Mouse (Mus musculus) embryo, embryonic 10.5 days (tissue): ENCODE results near the gene Dnah3.
A peak's percentile ranks its signal among the peaks of the same experiment; 100 is the strongest.

ENCODE experiments used
- DNase-seq: peaks from one replicate; pipeline ENCODE4 v3.0.0-alpha.2; 2015; ENCODE audit warnings: low spot score

Gene Dnah3

DNA sequence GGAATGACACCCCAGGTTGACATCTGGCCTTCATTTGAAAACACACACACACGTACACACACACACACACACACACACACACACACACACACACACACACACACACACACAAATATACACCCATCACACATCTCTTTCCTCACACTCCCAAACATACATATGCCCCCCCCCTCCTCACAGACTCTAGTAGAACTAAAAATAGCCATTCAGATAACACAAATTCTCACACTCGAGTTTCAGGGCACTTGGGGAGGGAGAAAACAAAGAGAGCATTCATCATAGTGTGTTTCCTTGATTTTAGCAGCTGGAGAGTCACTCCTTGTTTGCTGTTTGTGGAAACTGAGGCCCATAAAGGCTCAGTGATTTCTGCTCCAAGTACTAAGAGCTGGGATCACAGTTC lies 41.1 kb downstream of the Dnah3 start:
- no peak for DNase-seq

DNA sequence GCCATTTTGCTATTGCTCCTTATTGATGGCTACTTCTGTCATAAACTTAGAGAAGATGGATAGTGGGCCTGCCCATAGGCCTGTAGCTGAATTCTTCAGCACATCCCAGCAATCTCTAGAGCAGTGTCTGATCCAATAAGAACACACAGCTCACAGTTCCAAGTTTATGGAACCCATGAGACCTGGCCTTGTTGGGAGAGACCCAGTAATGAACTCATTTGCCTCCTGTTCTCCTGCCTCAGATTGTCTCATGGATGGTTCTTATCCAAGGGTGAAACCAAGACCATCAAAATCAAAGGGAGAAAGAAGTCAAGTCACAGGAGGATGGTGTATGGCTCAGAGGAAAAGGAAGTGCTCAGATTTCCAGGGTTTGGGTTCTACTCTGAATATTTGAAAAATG lies 44.6 kb downstream of the Dnah3 start:
- no peak for DNase-seq

DNA sequence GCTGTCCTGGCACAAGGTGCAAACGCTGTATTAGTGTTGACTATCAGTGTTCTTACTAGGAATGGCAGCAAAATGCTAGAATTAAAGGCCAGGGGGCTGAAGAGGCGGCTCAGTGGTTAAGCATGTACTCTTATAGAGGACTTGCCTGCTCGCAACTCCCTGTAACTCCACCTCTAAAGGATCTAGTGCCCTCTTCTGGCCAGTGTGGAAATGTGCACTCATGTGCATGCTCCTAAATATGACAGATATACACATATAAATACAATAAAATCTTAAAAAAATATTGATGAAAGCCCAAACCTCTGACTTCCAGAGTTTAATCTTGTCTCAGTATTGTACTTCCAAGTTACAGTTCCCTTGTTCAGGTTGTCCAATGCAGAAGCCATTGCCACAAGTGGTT lies 51.1 kb downstream of the Dnah3 start:
- no peak for DNase-seq

DNA sequence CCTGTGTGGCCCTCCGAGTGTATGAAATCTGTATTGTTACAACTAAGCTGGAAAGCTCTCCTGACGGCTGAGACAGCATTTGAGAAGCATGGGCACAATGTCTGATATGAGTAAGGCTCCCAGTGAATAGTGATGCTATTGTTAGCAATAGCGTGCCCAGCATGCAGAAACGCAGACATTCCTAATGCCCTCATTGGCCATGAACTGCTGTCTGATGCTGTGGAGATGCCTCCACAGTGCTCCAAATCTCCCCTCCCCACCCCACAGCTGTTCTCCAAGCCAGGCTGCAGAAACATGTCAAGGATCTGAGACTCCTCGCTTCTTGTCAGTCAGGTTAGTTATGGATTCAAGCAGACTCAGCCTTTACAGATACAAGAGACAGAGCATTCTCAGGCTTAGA lies 58.7 kb downstream of the Dnah3 start:
- DNase-seq: no peak

DNA sequence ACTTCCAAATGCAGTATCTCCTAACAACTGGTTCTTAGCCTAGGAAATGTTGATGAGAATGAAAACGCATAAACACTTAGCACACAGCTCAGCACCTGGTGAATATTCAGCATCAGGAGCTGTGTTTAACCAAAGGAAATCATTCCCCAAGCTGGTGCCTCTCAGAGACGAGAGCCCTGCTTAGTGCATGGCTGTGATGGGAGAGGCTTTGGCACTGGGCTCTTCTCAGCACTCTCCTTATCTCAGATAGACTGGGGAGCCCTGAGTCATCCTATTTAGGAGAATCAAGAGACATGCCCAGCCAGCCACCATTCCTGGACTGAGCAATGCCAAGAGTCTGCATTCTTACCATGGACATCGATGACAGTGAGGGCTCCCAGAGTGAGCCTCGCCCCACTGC lies 60.1 kb downstream of the Dnah3 start:
- no peak for DNase-seq

DNA sequence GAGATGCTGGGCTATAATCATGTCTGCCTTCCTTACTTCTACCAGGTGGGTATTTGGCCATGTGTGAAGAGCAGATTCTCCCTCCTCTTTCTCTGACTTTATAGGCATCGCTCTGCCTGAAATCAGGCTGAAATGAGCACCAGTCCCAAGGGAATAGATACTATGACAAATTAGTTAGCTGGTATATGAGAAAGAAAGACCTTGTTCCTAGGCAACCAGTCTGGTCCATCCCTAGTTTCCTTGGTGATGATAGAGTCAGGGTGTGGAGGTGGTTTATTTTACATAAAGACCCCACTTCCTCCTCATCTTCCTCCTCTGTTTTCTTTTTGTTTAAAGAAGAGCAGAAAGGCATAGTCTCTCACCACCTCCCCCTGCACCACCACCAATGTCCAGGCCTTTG lies 60.5 kb downstream of the Dnah3 start:
- DNase-seq: no peak

DNA sequence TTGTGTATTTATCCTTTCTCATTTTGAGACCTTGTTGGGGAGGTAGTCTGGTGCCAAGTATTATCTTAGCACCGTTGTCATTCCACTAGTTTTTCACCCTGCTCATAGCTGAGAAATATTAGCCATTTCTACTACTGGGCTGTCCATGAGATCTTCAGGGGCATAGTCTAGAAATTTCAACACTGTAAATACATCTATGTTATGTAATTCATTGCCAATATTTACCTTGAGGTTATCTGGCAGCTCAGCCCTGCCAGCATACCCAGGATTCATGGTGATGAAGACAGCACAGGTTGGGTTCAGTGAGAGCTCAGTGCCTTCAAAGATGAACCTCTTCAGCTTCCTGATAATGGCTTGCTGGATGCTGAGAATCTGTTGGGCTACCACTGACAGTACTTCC lies 66.4 kb downstream of the Dnah3 start:
- no peak for DNase-seq

DNA sequence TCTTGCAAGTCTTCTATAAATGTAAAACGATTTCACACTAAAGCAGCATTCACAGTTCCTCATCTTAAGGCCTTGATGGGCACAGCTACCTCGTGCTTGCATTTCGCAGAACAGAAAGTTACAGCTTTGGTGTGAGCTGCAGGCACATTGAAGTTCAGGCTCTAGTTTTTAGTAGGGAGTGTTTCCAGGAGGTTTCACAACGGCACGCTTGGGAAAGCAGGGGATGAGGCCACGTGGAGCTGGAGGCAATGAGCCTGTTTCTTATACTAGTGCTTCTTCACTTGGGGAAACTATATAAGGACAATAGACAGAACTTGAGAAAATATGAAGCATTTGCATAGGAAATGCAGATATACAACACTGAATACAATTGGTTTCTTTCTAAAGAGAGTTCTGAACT lies 98.0 kb downstream of the Dnah3 start:
- no peak for DNase-seq

DNA sequence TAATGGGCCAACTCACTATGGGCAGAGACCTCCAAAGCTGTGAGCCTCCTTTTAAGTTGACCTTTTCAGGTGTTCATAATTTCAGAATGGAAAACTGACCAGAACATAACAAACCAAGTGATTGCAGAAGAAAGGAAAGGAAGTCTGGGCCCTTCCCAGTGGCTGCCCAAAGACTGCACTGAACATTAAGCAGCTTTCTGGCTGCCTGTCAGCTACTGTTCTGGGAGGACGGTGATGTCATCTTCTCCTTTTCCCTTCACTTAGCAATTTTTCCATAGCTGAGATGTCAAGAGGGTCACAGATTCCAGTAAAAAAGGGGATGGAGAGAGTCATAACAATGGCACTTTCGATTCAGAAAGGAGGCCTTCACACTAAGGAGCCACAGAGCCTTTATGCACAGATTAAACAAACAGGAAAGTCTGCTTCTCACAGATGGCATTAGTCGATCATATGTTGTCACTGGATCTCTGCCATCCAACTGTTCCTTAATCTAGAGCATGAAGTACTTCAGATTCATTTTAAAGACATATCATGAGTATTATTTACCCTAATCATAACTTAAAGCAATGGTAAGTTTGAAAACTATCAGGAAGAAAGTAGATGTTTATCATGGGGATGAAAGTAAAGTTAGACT lies 109.7 kb downstream of the Dnah3 start:
- no peak for DNase-seq

DNA sequence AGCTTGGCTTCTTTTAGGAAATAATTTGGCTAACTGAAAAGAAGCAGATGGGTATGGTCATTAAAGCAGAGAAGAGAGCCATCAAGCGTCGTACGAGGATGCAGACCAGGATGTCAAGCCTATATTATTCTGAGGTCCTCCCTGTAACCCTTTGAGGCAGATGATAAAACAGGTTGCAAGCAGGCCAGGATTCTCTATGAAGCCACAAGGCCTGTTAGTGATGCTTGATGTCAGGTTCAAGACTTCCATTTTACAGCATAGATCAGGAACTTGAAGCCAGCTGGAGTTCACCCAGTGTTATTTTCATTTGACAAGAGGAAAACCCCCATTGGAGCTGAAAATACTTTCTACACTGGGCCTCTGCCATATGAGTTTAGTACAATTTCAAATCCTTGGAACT lies 114.9 kb downstream of the Dnah3 start:
- DNase-seq: no peak

DNA sequence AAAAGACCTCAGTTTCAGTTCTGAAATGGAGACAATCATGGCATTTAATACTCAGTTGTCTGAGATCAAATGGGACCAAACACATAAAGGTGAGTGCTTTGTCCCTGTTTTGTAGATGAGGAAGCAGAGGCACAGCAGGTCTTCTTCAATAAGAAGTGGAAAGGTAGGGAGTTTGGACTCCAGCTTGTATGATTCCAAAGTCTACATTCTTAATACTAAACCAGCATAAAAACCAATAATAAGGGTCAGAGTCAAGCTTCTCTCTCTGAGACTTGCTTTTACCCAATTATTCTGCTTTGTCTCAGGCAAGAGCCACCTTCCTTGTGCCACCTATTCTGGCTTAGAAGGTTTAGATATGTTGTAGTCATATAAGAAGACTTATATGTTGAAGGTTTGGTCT lies 116.5 kb downstream of the Dnah3 start:
- DNase-seq: no peak

DNA sequence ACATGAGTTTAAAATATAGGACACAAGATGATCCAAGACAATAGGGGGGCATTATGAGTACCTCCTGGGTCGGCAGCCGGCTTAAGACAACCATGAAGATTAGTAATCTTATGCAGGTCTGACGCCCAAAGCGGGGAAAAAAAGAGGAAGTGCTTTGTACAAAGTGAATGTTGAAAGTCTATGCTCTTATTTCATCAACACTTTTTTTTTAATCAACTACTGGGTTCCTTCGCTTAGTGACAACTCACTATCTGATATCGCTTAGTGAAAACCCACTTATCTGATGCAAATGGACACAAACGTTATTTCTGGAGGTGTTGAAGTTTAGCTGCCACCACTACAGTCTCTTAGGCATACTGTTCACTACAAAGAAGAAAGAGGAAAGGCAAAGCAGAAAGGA lies 117.5 kb downstream of the Dnah3 start:
- no peak for DNase-seq

DNA sequence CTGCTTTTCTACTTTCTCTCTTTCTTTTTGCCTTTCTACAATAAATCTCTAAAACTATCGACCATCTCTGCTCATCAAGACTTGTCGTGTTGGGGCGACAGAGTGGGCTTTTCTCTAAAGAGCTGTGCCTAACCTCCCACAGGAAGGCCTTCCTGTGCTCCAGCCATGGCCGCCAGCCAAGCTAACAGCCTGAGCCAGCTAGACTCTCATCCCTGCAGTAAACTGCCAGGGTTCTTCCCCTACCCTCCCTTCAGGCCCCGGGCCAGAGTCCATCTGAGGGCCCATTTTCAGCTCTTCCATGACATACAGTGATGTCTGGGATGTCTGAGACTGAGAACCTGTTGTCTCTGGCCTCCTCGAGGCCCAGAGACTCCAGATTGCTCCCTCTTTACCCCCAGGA lies 118.8 kb downstream of the Dnah3 start:
- no peak for DNase-seq

DNA sequence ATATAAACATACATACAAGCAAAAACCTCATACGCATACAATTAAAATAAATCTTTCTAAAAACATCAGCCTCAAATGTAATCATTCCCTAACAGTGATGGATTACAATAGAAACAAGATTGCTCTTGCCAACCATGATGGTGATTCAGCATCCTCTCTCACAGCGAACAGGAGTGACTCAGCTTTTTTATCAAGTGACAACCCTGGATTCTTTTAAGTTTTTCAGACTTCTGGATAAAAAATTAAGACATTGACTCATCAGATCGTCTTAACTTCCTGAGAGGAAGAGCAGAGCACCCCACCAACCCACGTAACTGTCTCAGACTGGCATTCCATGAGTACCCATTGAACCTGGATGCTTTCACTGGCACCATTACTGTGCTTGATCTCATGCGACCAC lies 120.9 kb downstream of the Dnah3 start:
- DNase-seq: no peak

DNA sequence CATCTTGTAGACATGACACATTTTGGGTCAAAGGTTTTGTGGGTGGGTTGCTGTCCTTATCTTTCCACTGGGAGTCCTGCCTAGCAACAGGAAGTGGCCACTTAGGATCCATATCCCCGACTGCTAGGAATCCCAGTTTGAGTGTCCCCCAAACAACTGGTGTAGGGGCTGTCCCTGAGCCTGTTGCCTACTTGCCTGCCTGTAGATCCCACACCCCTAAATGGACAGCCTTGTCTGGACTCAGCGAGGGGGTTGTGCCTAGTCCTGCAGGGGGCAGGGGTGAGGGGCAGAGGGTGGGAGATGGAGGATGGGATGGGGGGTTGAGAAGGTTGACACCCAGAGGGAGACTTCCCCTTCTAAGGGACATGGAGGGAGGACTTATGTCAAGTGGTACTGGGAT lies 125.8 kb downstream of the Dnah3 start:
- DNase-seq: no peak

DNA sequence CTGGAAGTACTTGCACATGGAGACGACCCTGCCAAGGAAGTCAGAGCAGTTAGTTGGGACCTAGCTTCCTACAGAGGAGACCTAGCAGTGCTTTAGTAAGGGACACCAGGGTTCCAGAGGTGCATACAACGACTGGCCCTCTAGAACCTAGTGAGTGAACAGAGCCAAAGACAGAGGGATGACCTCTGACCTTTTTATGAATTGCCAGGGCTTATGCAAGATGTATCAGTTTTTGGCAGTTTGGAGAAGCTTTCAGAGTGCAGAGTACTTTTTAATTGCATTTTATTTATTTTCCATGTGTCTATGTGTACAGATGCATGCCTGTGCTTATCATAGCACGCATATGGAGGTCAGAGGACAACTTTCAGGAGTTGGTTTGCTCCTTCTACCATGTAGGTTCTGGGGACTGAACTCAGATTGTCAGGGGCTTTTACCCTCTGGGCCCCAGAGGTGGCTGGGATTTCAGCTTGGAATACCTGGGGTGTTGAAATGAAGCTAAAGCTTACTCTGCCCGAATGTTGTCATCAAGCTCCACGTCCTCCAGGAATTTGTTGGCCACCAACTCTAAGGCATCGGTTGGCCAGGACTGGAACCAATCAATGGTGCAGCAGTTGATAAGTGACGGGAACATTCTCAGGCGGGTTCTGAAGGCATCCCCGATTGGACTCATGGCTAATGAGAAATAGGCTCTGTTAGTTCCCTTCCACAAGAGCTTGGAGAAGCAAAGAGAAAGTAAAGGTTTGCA lies 129.3 kb downstream of the Dnah3 start:
- DNase-seq: no peak

DNA sequence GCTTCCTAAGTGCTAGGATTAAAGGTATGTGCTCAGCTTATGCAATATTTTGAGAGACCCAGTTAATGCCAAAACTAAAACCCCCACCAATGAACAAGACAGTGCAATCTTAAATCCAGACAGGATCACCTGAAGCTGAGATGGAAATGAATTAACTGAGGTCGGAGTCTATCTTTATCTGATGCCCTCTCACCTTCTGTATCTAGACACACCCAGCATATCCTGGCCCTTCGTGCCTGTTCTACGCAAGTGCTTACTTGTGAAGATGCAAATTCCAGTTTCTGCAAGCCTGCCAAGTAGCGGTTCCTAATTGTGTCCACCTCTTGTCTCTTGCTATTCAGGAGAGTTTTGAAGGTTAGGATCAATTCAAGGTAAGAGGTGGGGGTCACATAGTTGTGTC lies 129.9 kb downstream of the Dnah3 start:
- DNase-seq: no peak

DNA sequence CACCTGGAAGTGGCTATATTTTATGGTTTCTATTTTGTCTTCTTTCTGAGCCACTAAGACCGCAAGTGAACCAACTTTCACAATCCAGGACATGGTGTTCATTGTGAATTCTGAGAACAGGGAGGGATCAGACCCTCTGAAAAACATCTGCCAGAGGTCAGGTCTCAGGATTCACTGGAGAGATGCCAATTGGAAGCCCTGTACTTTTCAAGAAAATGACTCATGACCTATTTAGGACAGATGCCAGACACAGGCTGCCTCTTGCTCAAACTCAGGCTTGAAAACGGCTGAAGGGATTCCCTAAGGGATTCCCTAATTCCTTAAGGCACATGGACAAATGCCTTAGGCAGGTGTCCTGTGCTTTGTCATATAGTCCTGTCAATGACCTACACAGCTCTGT lies 134.0 kb downstream of the Dnah3 start:
- peak; percentile 4 for DNase-seq

DNA sequence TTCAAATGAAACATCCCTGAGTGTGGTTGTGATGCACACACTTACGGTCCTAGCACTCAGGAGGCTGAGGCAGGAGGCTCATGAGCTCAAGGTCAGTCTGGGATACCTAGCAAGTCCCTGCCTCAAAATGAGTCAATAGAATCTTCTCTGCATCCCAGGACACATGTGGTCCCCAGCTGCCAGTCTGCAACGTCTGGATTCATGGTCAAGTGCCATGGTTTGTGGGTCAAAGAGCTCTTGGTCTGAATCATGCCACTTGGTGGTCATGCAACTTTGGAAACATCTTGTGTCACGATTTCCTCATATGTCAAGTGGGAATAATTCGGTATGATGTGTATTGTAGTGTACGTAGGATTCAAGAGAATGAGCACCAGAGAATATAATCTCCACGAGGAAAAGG lies 134.5 kb downstream of the Dnah3 start:
- DNase-seq: no peak

DNA sequence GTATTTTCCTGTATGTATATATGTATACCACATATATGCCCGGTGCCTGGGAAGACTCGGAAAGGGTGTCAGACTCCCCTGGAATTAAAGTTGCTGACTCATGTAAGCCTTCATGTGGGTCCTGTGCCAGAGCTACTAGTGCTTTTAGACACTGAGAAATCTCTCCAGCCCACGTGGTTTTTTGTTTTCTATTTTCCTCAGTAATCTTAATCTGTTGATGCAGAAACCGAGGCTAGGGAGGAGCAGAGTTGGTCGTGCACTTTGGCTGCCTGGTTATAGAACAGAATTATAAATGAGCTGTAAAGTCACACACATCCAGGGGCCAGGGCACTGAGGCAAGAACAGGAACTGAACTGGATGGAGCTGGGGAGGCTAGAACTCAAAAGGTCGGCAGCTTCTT lies 135.1 kb downstream of the Dnah3 start:
- no peak for DNase-seq

DNA sequence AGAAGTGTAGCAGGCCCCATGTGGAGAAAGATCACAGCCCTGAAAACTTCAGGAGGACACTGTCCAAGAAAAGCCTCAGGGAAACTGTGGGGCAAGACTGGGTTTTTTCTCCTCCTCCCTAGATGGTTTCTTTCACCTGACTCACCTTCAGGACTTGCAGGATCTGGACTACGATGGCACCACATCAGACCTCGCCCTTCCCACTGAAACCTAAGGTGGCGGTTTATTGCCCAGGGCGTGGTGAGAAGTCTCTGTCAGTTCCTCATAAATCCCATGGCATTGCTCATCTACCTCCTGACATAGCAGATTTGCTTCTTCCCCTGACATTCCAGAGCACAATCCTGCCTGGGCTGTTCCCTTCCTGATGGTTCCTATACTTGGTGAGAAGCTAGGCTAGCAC lies 135.6 kb downstream of the Dnah3 start:
- DNase-seq: no peak

DNA sequence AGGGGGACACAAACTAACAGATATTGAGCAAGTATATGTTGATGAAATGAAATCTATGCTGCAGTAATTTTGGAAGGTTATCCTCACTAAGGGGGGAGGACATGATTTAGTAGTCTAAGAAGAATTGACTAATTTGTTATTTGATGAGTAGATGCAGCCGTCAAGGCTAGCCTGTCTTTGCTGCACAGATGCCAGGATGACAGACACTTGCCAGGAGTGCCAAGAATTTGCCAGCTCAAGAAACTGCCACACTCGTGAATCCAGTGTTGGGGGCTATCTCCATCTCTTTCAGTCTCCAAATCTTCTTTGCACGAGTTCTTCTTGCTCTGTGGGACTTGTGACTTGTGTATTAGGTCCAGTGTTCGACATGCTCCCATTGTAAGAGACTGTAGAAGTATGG lies 136.0 kb downstream of the Dnah3 start:
- DNase-seq: no peak

DNA sequence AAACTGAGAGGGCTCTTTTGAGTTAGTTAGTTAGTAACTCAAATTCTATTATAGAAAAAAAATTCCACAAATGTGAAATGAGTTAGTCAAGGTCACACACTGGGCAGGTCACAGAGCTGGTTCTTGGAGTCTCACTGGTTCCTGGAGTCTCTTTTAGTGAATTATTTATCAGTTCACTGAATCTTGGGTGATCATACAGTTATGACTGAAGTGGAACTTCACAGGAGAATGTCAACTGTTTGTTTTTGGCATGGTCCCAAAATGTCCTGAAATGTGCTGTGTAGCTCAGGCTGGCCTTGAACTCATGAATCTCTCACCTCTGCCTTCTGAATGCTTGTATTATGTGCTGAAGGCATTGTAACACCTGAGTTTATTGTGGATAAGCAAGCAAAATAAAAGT lies 137.7 kb downstream of the Dnah3 start:
- DNase-seq: no peak

DNA sequence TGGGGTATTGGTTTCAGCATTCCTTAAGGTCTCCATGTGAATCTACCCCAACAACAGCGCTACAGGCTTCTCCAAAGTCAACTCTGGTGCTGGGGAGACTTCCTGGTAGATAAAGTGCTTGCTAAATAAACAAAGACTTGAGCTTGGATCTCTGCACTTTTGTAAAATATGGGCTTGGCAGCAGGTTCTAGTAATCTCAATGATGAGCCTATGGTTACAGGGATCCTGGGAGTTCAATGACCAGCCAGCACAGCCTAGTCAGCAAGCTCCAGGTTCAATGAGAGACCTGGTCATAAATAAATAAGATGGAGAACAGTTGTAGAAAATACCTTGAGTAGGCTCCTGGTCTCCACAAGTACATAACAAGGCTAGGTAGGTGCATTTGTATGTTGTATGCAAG lies 141.0 kb downstream of the Dnah3 start:
- DNase-seq: no peak
